Mouse (Mus musculus) spleen, adult 2 months (tissue): Measurements from ENCODE around the gene Msi1. TPM values are rescaled to one million over a fixed set of nuclear protein-coding genes. Genes with fewer than 3 reads are reported as not detected.

ENCODE experiments used
- DNase-seq, 2 experiments: peaks; one replicate each; pipeline versions ENCODE4 v3.0.0 to v3.0.0-alpha.2; 2012 to 2021; ENCODE audit warnings: low spot score in 2 of 2, low read depth in 1 of 2
- H3K27ac ChIP-seq: fragments of 200-500 bp; 2 replicates; pipeline ENCODE4 v1.5.1; 2012; ENCODE audit warnings: low read length, inconsistent platforms; ENCODE audit not compliant: insufficient read depth
- H3K27me3 ChIP-seq: fragments of 200-500 bp; 2 replicates; pipeline ENCODE4 v1.6.1; 2012; ENCODE audit warnings: mild to moderate bottlenecking, moderate library complexity, low read length, inconsistent platforms; ENCODE audit not compliant: control insufficient read depth, insufficient read depth
- H3K36me3 ChIP-seq: fragments of 200-500 bp; 2 replicates; pipeline ENCODE4 v1.6.1; 2012; ENCODE audit warnings: mild to moderate bottlenecking, low read length, inconsistent platforms; ENCODE audit not compliant: control insufficient read depth, insufficient read depth
- H3K4me1 ChIP-seq: fragments of 200-500 bp; 2 replicates; pipeline ENCODE4 v1.6.1; 2011; ENCODE audit warnings: inconsistent platforms; ENCODE audit not compliant: control insufficient read depth, insufficient read depth, insufficient read length
- H3K4me3 ChIP-seq: fragments of 200-500 bp; 2 replicates; pipeline ENCODE4 v1.5.1; 2011; ENCODE audit warnings: mild to moderate bottlenecking, inconsistent platforms; ENCODE audit not compliant: insufficient read depth, insufficient read length; ENCODE audit errors: extremely low read depth
- CTCF ChIP-seq: fragments of 200-500 bp; IDR thresholded peaks from 2 replicates; pipeline ENCODE4 v1.5.1; 2011; ENCODE audit warnings: mild to moderate bottlenecking, inconsistent platforms; ENCODE audit not compliant: insufficient read depth, insufficient read length, insufficient replicate concordance; ENCODE audit errors: extremely low read depth
- POLR2A ChIP-seq: fragments of 200-500 bp; IDR thresholded peaks from 2 replicates; pipeline ENCODE4 v1.6.1; 2011; ENCODE audit warnings: low read depth, low read length, inconsistent platforms
- WGBS: fragments of 180-500 bp; shearing (Covaris S2); methylation state at CpG from one replicate; pipeline ENCODE4 v1.1.7; 2018; 5-methylcytosine and 5-hydroxymethylcytosine counted together
- polyA plus RNA-seq: library from polyadenylated mRNA; depleted of rRNA; stranded (reverse); fragments of >200 nt; gene quantifications from 2 replicates; pipeline ENCODE4 v1.2.3, GENCODE M21; 2012

The Msi1 gene
- polyA plus RNA-seq, 1 experiment = 0.47 TPM

GRCm38 (mm10) chr5:115415111-115416085 lies 14.0 kb upstream of the Msi1 start:
- no peak overlapping the region for H3K27ac ChIP-seq
- 15% methylated on average over 24 of the region's 24 CpGs for WGBS

GRCm38 (mm10) chr5:115428831-115429358 lies 504 bp upstream of the Msi1 start:
- peaks cover 27% of the 10 kb centered on the region for H3K27me3 ChIP-seq
- H3K36me3 ChIP-seq = no peaks in the 10 kb centered on the region
- 7% methylated on average over 20 of the region's 20 CpGs for WGBS
- TF ChIP-seq POLR2A (no peak), CTCF (no peak)
- H3K4me1 ChIP-seq = no peaks in the 10 kb centered on the region; the same call in 1 of the 2 replicates
- no peak for DNase-seq
- no peak overlapping the region for H3K27ac ChIP-seq
- H3K4me3 ChIP-seq = peak overlapping the region; percentile 11; the same call in 1 of the 2 replicates

More at GRCm38 (mm10) chr5:115415111-115416085, 14.0 kb upstream of the Msi1 start:
- TF ChIP-seq CTCF (no peak), POLR2A (no peak)
- Histone ChIP-seq H3K36me3 (no peaks in the 10 kb centered on the region), H3K4me3 (peak overlapping the region; percentile 16; the same call in 1 of the 2 replicates), H3K27me3 (no peaks in the 10 kb centered on the region), H3K4me1 (no peaks in the 10 kb centered on the region; the same call in 1 of the 2 replicates)
- no peak for DNase-seq

- no peaks in the 10 kb centered on the region for H3K36me3 ChIP-seq
- DNase-seq = no peak
- peaks cover 24% of the 10 kb centered on the region for H3K27me3 ChIP-seq
- no peaks in the 10 kb centered on the region; the same call in 1 of the 2 replicates for H3K4me1 ChIP-seq
- no peak for TF ChIP-seq CTCF
- no peak for TF ChIP-seq POLR2A
- no peak overlapping the region for H3K27ac ChIP-seq
- 5% methylated on average over 54 of the region's 73 CpGs for WGBS
- H3K4me3 ChIP-seq = no peak overlapping the region; the same call in 1 of the 2 replicates
Measured at GRCm38 (mm10) chr5:115430187-115430960, 975 bp downstream of the Msi1 start.

GRCm38 (mm10) chr5:115431061-115431897 lies 1.9 kb downstream of the Msi1 start:
- no peaks in the 10 kb centered on the region for H3K36me3 ChIP-seq
- H3K27ac ChIP-seq = no peak overlapping the region
- WGBS = 25% methylated on average over 14 of the region's 14 CpGs
- TF ChIP-seq CTCF = no peak
- no peak for TF ChIP-seq POLR2A
- peaks cover 25% of the 10 kb centered on the region for H3K27me3 ChIP-seq
- H3K4me1 ChIP-seq = no peaks in the 10 kb centered on the region; the same call in 1 of the 2 replicates
- no peak overlapping the region for H3K4me3 ChIP-seq
- DNase-seq = no peak

GRCm38 (mm10) chr5:115431898-115432259 lies 2.5 kb downstream of the Msi1 start:
- WGBS = 35% methylated on average over 7 of the region's 7 CpGs
- H3K4me3 ChIP-seq = no peak overlapping the region
- H3K36me3 ChIP-seq = no peaks in the 10 kb centered on the region
- TF ChIP-seq POLR2A (no peak), CTCF (no peak)
- H3K27me3 ChIP-seq = peaks cover 31% of the 10 kb centered on the region
- no peak overlapping the region for H3K27ac ChIP-seq
- no peak for DNase-seq
- H3K4me1 ChIP-seq = no peaks in the 10 kb centered on the region; the same call in 1 of the 2 replicates

- peaks cover 29% of the 10 kb centered on the region for H3K27me3 ChIP-seq
- H3K4me1 ChIP-seq = no peaks in the 10 kb centered on the region; the same call in 1 of the 2 replicates
- WGBS = 81% methylated on average over 11 of the region's 11 CpGs
Measured at GRCm38 (mm10) chr5:115432395-115432794, 3.0 kb downstream of the Msi1 start.

More at GRCm38 (mm10) chr5:115432395-115432794, 3.0 kb downstream of the Msi1 start:
- H3K36me3 ChIP-seq = no peaks in the 10 kb centered on the region
- no peak for TF ChIP-seq CTCF
- TF ChIP-seq POLR2A = no peak
- no peak overlapping the region for H3K4me3 ChIP-seq
- no peak overlapping the region for H3K27ac ChIP-seq
- no peak for DNase-seq
